Mouse (Mus musculus) MEL-GATA-1-ER (cell line): ENCODE results near the gene Zfp11.
A peak's percentile ranks its signal among the peaks of the same experiment; 100 is the strongest.
"Not testable (repeated sequence)": the region's sequence is repeated elsewhere in the genome, so short reads cannot be mapped to it uniquely, and the experiment has no call there.

Source experiments
- DNase-seq: peaks from one replicate; pipeline ENCODE4 v3.0.0-alpha.2; 2012; ENCODE audit warnings: low read depth; ENCODE audit errors: extremely low read depth

The Zfp11 gene

GRCm38 (mm10) chr5:129670036-129670458 lies at the start of gene Zfp11:
Zfp11 (minus strand) TSS chr5:129670099.
- no peak for DNase-seq

GRCm38 (mm10) chr5:129717016-129717415 lies 47.1 kb upstream of the Zfp11 start:
- no peak for DNase-seq

GRCm38 (mm10) chr5:129715326-129715861 lies 45.5 kb upstream of the Zfp11 start, which contains the start of gene Mrps17:
Mrps17 (plus strand) TSS chr5:129715497.
- DNase-seq, result peak; percentile 92

- DNase-seq, result no peak
Observed at GRCm38 (mm10) chr5:129708412-129708811, 38.5 kb upstream of the Zfp11 start, which contains the start of gene Sept14. Sept14 (minus strand) TSS chr5:129708512.

- DNase-seq, result no peak
Observed at GRCm38 (mm10) chr5:129703368-129703767, 33.5 kb upstream of the Zfp11 start.

- DNase-seq, result no peak
Observed at GRCm38 (mm10) chr5:129701706-129702105, 31.8 kb upstream of the Zfp11 start.

- DNase-seq, result no peak
Observed at GRCm38 (mm10) chr5:129700506-129700905, 30.6 kb upstream of the Zfp11 start.

GRCm38 (mm10) chr5:129690528-129690927 lies 20.6 kb upstream of the Zfp11 start:
- DNase-seq, result no peak

GRCm38 (mm10) chr5:129687621-129688020 lies 17.7 kb upstream of the Zfp11 start:
- DNase-seq, result no peak

- DNase-seq, result not testable (repeated sequence)
Observed at GRCm38 (mm10) chr5:129685141-129685540, 15.2 kb upstream of the Zfp11 start.

- no peak for DNase-seq
Observed at GRCm38 (mm10) chr5:129669453-129670035, 355 bp downstream of the Zfp11 start.

GRCm38 (mm10) chr5:129667851-129668250 lies 2.0 kb downstream of the Zfp11 start:
- no peak for DNase-seq

GRCm38 (mm10) chr5:129666271-129666909 lies 3.5 kb downstream of the Zfp11 start:
- no peak for DNase-seq

GRCm38 (mm10) chr5:129664090-129664489 lies 5.8 kb downstream of the Zfp11 start:
- no peak for DNase-seq

GRCm38 (mm10) chr5:129657931-129658330 lies 12.0 kb downstream of the Zfp11 start:
- no peak for DNase-seq

GRCm38 (mm10) chr5:129657016-129657415 lies 12.9 kb downstream of the Zfp11 start:
- DNase-seq, result no peak

GRCm38 (mm10) chr5:129650858-129651257 lies 19.0 kb downstream of the Zfp11 start:
- no peak for DNase-seq

GRCm38 (mm10) chr5:129632270-129633250 lies 37.3 kb downstream of the Zfp11 start:
- not testable (repeated sequence) for DNase-seq

- not testable (repeated sequence) for DNase-seq
Observed at GRCm38 (mm10) chr5:129626586-129626985, 43.3 kb downstream of the Zfp11 start.

- DNase-seq, result no peak
Observed at GRCm38 (mm10) chr5:129626099-129626498, 43.8 kb downstream of the Zfp11 start.

- DNase-seq, result no peak
Observed at GRCm38 (mm10) chr5:129621361-129621760, 48.5 kb downstream of the Zfp11 start.
